ENCODE assay signal across 23 mouse cellular contexts in the genomic region with DNA sequence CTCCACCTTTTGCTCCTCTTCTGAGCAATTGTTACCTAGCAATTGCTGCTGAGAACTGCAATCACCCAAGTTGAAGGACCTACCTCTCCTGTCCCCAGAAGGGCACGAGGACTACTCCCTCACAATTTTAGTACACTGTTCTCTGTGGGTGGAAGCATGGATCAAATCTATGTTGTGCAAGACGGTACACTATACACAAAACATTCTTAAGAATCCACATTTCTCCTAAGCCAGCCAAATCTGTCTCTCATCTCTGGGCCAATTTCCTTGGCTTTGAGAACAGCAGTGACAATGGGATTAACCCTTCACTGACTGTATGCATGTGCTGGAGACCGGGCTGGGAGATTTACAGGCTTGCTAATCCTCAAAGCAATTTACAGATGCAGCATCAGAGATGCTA.
A peak's percentile ranks its signal among the peaks of the same experiment; 100 is the strongest.
DNase-seq lines count a peak whose midpoint lies in the region; ATAC-seq and TF ChIP-seq lines count a peak whose summit lies in the region.
"Had no signal": no experiment of that assay in that cellular context is flagged by ENCODE, and none has a peak within 500 bp of the region (broad histone marks: within the 10 kb centered on the region; RNA-seq: fewer than 3 reads in every experiment).

No protein-coding gene starts in this region.

- no peak overlapping the region for H3K9ac ChIP-seq in hindbrain, embryonic 13.5 days
- no peak overlapping the region for H3K9ac ChIP-seq in hindbrain, embryonic 11.5 days (ENCODE audit: low read depth, low read length)
- no peak overlapping the region for H3K9ac ChIP-seq in lung, postnatal 0 days (replicated peaks; ENCODE audit: low read depth)
- no peak overlapping the region for H3K9ac ChIP-seq in stomach, postnatal 0 days (ENCODE audit: low read length)
- H3K9ac ChIP-seq: embryonic facial prominence, embryonic 13.5 days; limb, embryonic 13.5 days; midbrain, embryonic 13.5 days; neural tube, embryonic 15.5 days had no signal

- no peaks in the 10 kb centered on the region for H3K9me3 ChIP-seq in hindbrain, embryonic 13.5 days
- H3K9me3 ChIP-seq in hindbrain, embryonic 11.5 days (ENCODE audit: control insufficient read depth, low read length), result no peaks in the 10 kb centered on the region
- H3K9me3 ChIP-seq in lung, postnatal 0 days (ENCODE audit: low read length), result no peaks in the 10 kb centered on the region
- no peaks in the 10 kb centered on the region for H3K9me3 ChIP-seq in stomach, postnatal 0 days (ENCODE audit: control insufficient read depth, low read length)
- H3K9me3 ChIP-seq: embryonic facial prominence, embryonic 13.5 days; limb, embryonic 13.5 days; midbrain, embryonic 13.5 days; neural tube, embryonic 15.5 days had no signal

- no peak overlapping the region for H3K4me2 ChIP-seq in hindbrain, embryonic 13.5 days
- H3K4me2 ChIP-seq in hindbrain, embryonic 11.5 days (replicated peaks; ENCODE audit: low read depth, low read length), result no peak overlapping the region
- no peak overlapping the region for H3K4me2 ChIP-seq in lung, postnatal 0 days (replicated peaks; ENCODE audit: low read depth, low read length)
- H3K4me2 ChIP-seq in stomach, postnatal 0 days (replicated peaks; ENCODE audit: low read depth), result no peak overlapping the region
- H3K4me2 ChIP-seq: embryonic facial prominence, embryonic 13.5 days; heart, embryonic 11.5 days; limb, embryonic 13.5 days; liver, embryonic 11.5 days; midbrain, embryonic 13.5 days; neural tube, embryonic 15.5 days had no signal

- H3K36me3 ChIP-seq in hindbrain, embryonic 13.5 days, result no peaks in the 10 kb centered on the region
- no peaks in the 10 kb centered on the region for H3K36me3 ChIP-seq in hindbrain, embryonic 11.5 days (ENCODE audit: control insufficient read depth, insufficient read depth, low read length)
- no peaks in the 10 kb centered on the region for H3K36me3 ChIP-seq in lung, postnatal 0 days (ENCODE audit: insufficient read depth, low read length)
- no peaks in the 10 kb centered on the region for H3K36me3 ChIP-seq in stomach, postnatal 0 days (ENCODE audit: control insufficient read depth, insufficient read depth, low read length)
- H3K36me3 ChIP-seq: embryonic facial prominence, embryonic 13.5 days; limb, embryonic 13.5 days; midbrain, embryonic 13.5 days; neural tube, embryonic 15.5 days had no signal

- no peaks in the 10 kb centered on the region for H3K27me3 ChIP-seq in hindbrain, embryonic 13.5 days
- no peaks in the 10 kb centered on the region for H3K27me3 ChIP-seq in hindbrain, embryonic 11.5 days (ENCODE audit: control insufficient read depth, insufficient read depth, low read length)
- H3K27me3 ChIP-seq in lung, postnatal 0 days (replicated peaks; ENCODE audit: insufficient read depth, low read length), result no peaks in the 10 kb centered on the region
- H3K27me3 ChIP-seq in stomach, postnatal 0 days (ENCODE audit: control insufficient read depth, insufficient read depth, low read length), result no peaks in the 10 kb centered on the region
- H3K27me3 ChIP-seq: embryonic facial prominence, embryonic 13.5 days; limb, embryonic 13.5 days; midbrain, embryonic 13.5 days; neural tube, embryonic 15.5 days had no signal

- TF ChIP-seq POLR2A in brain, embryonic 14.5 days (IDR thresholded peaks at IDR 0.05; ENCODE audit: borderline replicate concordance, extremely low read depth, insufficient read depth, insufficient read length, poor library complexity, severe bottlenecking), result no peak

- no peak for TF ChIP-seq EP300 in lung, postnatal 0 days (IDR thresholded peaks at IDR 0.05)
- TF ChIP-seq EP300 in stomach, postnatal 0 days (optimal IDR thresholded peaks at IDR 0.05), result no peak

- peaks cover 16% of the 10 kb centered on the region for H3K4me1 ChIP-seq in hindbrain, embryonic 13.5 days (replicated peaks)
- no peaks in the 10 kb centered on the region for H3K4me1 ChIP-seq in hindbrain, embryonic 11.5 days (replicated peaks; ENCODE audit: control insufficient read depth, insufficient read depth, low read length)
- H3K4me1 ChIP-seq in lung, postnatal 0 days (ENCODE audit: insufficient read depth, low read depth, low read length), result no peaks in the 10 kb centered on the region
- no peaks in the 10 kb centered on the region for H3K4me1 ChIP-seq in stomach, postnatal 0 days (replicated peaks; ENCODE audit: control insufficient read depth, insufficient read depth)
- H3K4me1 ChIP-seq: midbrain, embryonic 13.5 days; neural tube, embryonic 15.5 days had no signal

- no peak overlapping the region for H3K4me3 ChIP-seq in hindbrain, embryonic 13.5 days
- H3K4me3 ChIP-seq in hindbrain, embryonic 11.5 days (ENCODE audit: low read depth, low read length), result no peak overlapping the region
- H3K4me3 ChIP-seq in lung, postnatal 0 days (ENCODE audit: low read depth, low read length), result no peak overlapping the region
- H3K4me3 ChIP-seq in stomach, postnatal 0 days (ENCODE audit: low read depth, low read length), result no peak overlapping the region
- H3K4me3 ChIP-seq: embryonic facial prominence, embryonic 13.5 days; limb, embryonic 13.5 days; midbrain, embryonic 13.5 days; neural tube, embryonic 15.5 days had no signal

- no peak for TF ChIP-seq CTCF in lung, postnatal 0 days (IDR thresholded peaks at IDR 0.05)
- TF ChIP-seq CTCF in brain, embryonic 14.5 days (IDR thresholded peaks at IDR 0.05; ENCODE audit: borderline replicate concordance, extremely low read depth, insufficient read depth, insufficient read length), result no peak
- TF ChIP-seq CTCF in stomach, postnatal 0 days (IDR thresholded peaks at IDR 0.05; ENCODE audit: low read depth), result no peak

- ATAC-seq in hindbrain, embryonic 13.5 days (ENCODE audit: low FRiP score), result no peak
- no peak for ATAC-seq in hindbrain, embryonic 11.5 days (ENCODE audit: low FRiP score)
- ATAC-seq in lung, postnatal 0 days, result peak; percentile 37; the same call in 1 of the 2 replicates
- no peak for ATAC-seq in stomach, postnatal 0 days (ENCODE audit: low FRiP score, low TSS enrichment)
- ATAC-seq: activated CD4-positive, CD25-positive, alpha-beta regulatory T cell, adult 4 months; hindbrain, embryonic 16.5 days; midbrain, embryonic 13.5 days had no signal

- peak overlapping the region; percentile 0; the same call in 1 of the 2 replicates for H3K27ac ChIP-seq in hindbrain, embryonic 13.5 days
- no peak overlapping the region for H3K27ac ChIP-seq in hindbrain, embryonic 11.5 days (ENCODE audit: low read depth, low read length)
- no peak overlapping the region for H3K27ac ChIP-seq in lung, postnatal 0 days (ENCODE audit: low read length)
- 0 out of 2 replicates have a peak overlapping the region, but pooled peaks have one; percentile 13 for H3K27ac ChIP-seq in stomach, postnatal 0 days (replicated peaks)
- H3K27ac ChIP-seq: embryonic facial prominence, embryonic 13.5 days; limb, embryonic 13.5 days; macrophage; midbrain, embryonic 13.5 days; neural tube, embryonic 15.5 days had no signal

- DNase-seq in hindbrain, embryonic 11.5 days (ENCODE audit: low spot score), result no peak
- DNase-seq in lung, postnatal 0 days (ENCODE audit: low spot score), result peak; percentile 66
- no peak for DNase-seq in lung, postnatal 4 days
- DNase-seq in brain, embryonic 14.5 days (ENCODE audit: low read depth), result peak; percentile 53
- no peak for DNase-seq in stomach, postnatal 0 days (ENCODE audit: low spot score)
- DNase-seq in testis, postnatal 14 days (ENCODE audit: low spot score), result no peak
- DNase-seq: adrenal gland, postnatal 10 days; cerebellum, adult 11-12 months; cerebellum, adult 9-11 months; gastrocnemius, postnatal 25 days; heart, adult 18-20 months; kidney, adult 18-20 months; kidney, postnatal 4 days had no signal

- 68% methylated on average over 3 of the region's 3 CpGs for WGBS in hindbrain, embryonic 13.5 days
- 77% methylated on average over 3 of the region's 3 CpGs for WGBS in hindbrain, embryonic 11.5 days
- WGBS in lung, postnatal 0 days, result 35% methylated on average over 3 of the region's 3 CpGs
- WGBS in stomach, postnatal 0 days, result 32% methylated on average over 3 of the region's 3 CpGs

Comparison
In these comparisons a context has a peak if more than half of its experiments do, and no peak if none do; other contexts are left out.
1. H3K27ac ChIP-seq: peak in hindbrain, embryonic 13.5 days (single experiment) and stomach, postnatal 0 days (single experiment); none in hindbrain, embryonic 11.5 days (single experiment) and lung, postnatal 0 days (single experiment).
2. DNase-seq: peak in lung, postnatal 0 days (single experiment) and brain, embryonic 14.5 days (single experiment); none in hindbrain, embryonic 11.5 days (single experiment), lung, postnatal 4 days (0 of 2), stomach, postnatal 0 days (single experiment) and testis, postnatal 14 days (single experiment).